Mouse (Mus musculus): ENCODE results near the gene Klrb1f. TPM values are rescaled to one million over a fixed set of nuclear protein-coding genes. Genes with fewer than 3 reads are reported as not detected.

Gene Klrb1f
- polyA plus RNA-seq, 2 experiments = 0.15 to 0.23 TPM

- no peaks in the 10 kb centered on the region for H3K9me3 ChIP-seq (ENCODE audit: control insufficient read depth, low read length)
- H3K36me3 ChIP-seq (replicated peaks; ENCODE audit: control insufficient read depth, insufficient read depth, low read depth) = no peaks in the 10 kb centered on the region
- H3K4me3 ChIP-seq (ENCODE audit: insufficient read depth in 1 of 2, low read depth in 2 of 2, low read length in 2 of 2) = no peak overlapping the region
- H3K27me3 ChIP-seq (ENCODE audit: control insufficient read depth, insufficient read depth, low read length) = no peaks in the 10 kb centered on the region
- ATAC-seq (ENCODE audit: insufficient read depth) = no peak
- no peak overlapping the region for H3K9ac ChIP-seq (replicated peaks)
- 69% methylated on average over 8 of the region's 8 CpGs for WGBS (ENCODE audit: insufficient replicate concordance)
- H3K4me1 ChIP-seq (replicated peaks; ENCODE audit: control insufficient read depth in 2 of 2, insufficient read depth in 2 of 2, low read length in 1 of 2) = no peaks in the 10 kb centered on the region
- no peak overlapping the region for H3K27ac ChIP-seq
- DNase-seq (ENCODE audit: low read depth in 3 of 3, low spot score in 3 of 3) = no peak
- H3K4me2 ChIP-seq (ENCODE audit: low read depth) = no peak overlapping the region
- no peak for TF ChIP-seq CTCF (IDR thresholded peaks at IDR 0.05; ENCODE audit: low read depth)
- no peak for TF ChIP-seq EP300 (IDR thresholded peaks at IDR 0.05; ENCODE audit: low read depth)
These were observed 18.1 kb upstream of the Klrb1f start for GRCm38 (mm10) chr6:129027451-129028248.

GRCm38 (mm10) chr6:129030175-129030824 lies 15.4 kb upstream of the Klrb1f start:
- no peak for TF ChIP-seq CTCF (IDR thresholded peaks at IDR 0.05; ENCODE audit: low read depth)
- TF ChIP-seq EP300 (IDR thresholded peaks at IDR 0.05; ENCODE audit: low read depth) = no peak
- Histone ChIP-seq H3K27ac (no peak overlapping the region), H3K4me1 (replicated peaks; ENCODE audit: control insufficient read depth in 2 of 2, insufficient read depth in 2 of 2, low read length in 1 of 2) (no peaks in the 10 kb centered on the region), H3K4me2 (ENCODE audit: low read depth) (no peak overlapping the region), H3K36me3 (replicated peaks; ENCODE audit: control insufficient read depth, insufficient read depth, low read depth) (no peaks in the 10 kb centered on the region), H3K4me3 (ENCODE audit: insufficient read depth in 1 of 2, low read depth in 2 of 2, low read length in 2 of 2) (no peak overlapping the region), H3K9me3 (ENCODE audit: control insufficient read depth, low read length) (no peaks in the 10 kb centered on the region), H3K27me3 (ENCODE audit: control insufficient read depth, insufficient read depth, low read length) (no peaks in the 10 kb centered on the region), H3K9ac (replicated peaks) (no peak overlapping the region)
- 45% methylated on average over 6 of the region's 6 CpGs for WGBS (ENCODE audit: insufficient replicate concordance)
- ATAC-seq (ENCODE audit: insufficient read depth) = no peak
- no peak for DNase-seq (ENCODE audit: low read depth in 3 of 3, low spot score in 3 of 3)

- H3K27me3 ChIP-seq (ENCODE audit: control insufficient read depth, insufficient read depth, low read length) = no peaks in the 10 kb centered on the region
- 61% methylated on average over 2 of the region's 2 CpGs for WGBS (ENCODE audit: insufficient replicate concordance)
- ATAC-seq (ENCODE audit: insufficient read depth) = no peak
These were observed 14.7 kb upstream of the Klrb1f start for GRCm38 (mm10) chr6:129030964-129031363.

GRCm38 (mm10) chr6:129033397-129033796 lies 12.3 kb upstream of the Klrb1f start:
- WGBS (ENCODE audit: insufficient replicate concordance) = 42% methylated on average over 2 of the region's 2 CpGs
- ATAC-seq (ENCODE audit: insufficient read depth) = no peak

More at GRCm38 (mm10) chr6:129030964-129031363, 14.7 kb upstream of the Klrb1f start:
- H3K9ac ChIP-seq (replicated peaks) = no peak overlapping the region
- H3K27ac ChIP-seq = no peak overlapping the region
- no peaks in the 10 kb centered on the region for H3K36me3 ChIP-seq (replicated peaks; ENCODE audit: control insufficient read depth, insufficient read depth, low read depth)
- H3K4me2 ChIP-seq (ENCODE audit: low read depth) = no peak overlapping the region
- no peak for TF ChIP-seq EP300 (IDR thresholded peaks at IDR 0.05; ENCODE audit: low read depth)
- no peaks in the 10 kb centered on the region for H3K4me1 ChIP-seq (replicated peaks; ENCODE audit: control insufficient read depth in 2 of 2, insufficient read depth in 2 of 2, low read length in 1 of 2)
- H3K4me3 ChIP-seq (ENCODE audit: insufficient read depth in 1 of 2, low read depth in 2 of 2, low read length in 2 of 2) = no peak overlapping the region
- no peak for DNase-seq (ENCODE audit: low read depth in 3 of 3, low spot score in 3 of 3)
- H3K9me3 ChIP-seq (ENCODE audit: control insufficient read depth, low read length) = no peaks in the 10 kb centered on the region

GRCm38 (mm10) chr6:129035017-129035416 lies 10.7 kb upstream of the Klrb1f start:
- no peaks in the 10 kb centered on the region for H3K36me3 ChIP-seq (replicated peaks; ENCODE audit: control insufficient read depth, insufficient read depth, low read depth)
- H3K27me3 ChIP-seq (ENCODE audit: control insufficient read depth, insufficient read depth, low read length) = no peaks in the 10 kb centered on the region
- no peaks in the 10 kb centered on the region for H3K9me3 ChIP-seq (ENCODE audit: control insufficient read depth, low read length)
- 31% methylated on average over 2 of the region's 2 CpGs for WGBS (ENCODE audit: insufficient replicate concordance)
- H3K4me3 ChIP-seq (ENCODE audit: insufficient read depth in 1 of 2, low read depth in 2 of 2, low read length in 2 of 2) = no peak overlapping the region
- H3K4me1 ChIP-seq (replicated peaks; ENCODE audit: control insufficient read depth in 2 of 2, insufficient read depth in 2 of 2, low read length in 1 of 2) = no peaks in the 10 kb centered on the region
- TF ChIP-seq EP300 (IDR thresholded peaks at IDR 0.05; ENCODE audit: low read depth) (no peak), CTCF (IDR thresholded peaks at IDR 0.05; ENCODE audit: low read depth) (no peak)
- H3K4me2 ChIP-seq (ENCODE audit: low read depth) = no peak overlapping the region
- no peak overlapping the region for H3K27ac ChIP-seq
- no peak overlapping the region for H3K9ac ChIP-seq (replicated peaks)
- ATAC-seq (ENCODE audit: insufficient read depth) (no peak), DNase-seq (ENCODE audit: low read depth in 3 of 3, low spot score in 3 of 3) (no peak)

More at GRCm38 (mm10) chr6:129033397-129033796, 12.3 kb upstream of the Klrb1f start:
- Histone ChIP-seq H3K27me3 (ENCODE audit: control insufficient read depth, insufficient read depth, low read length) (no peaks in the 10 kb centered on the region), H3K27ac (no peak overlapping the region), H3K4me3 (ENCODE audit: insufficient read depth in 1 of 2, low read depth in 2 of 2, low read length in 2 of 2) (no peak overlapping the region), H3K36me3 (replicated peaks; ENCODE audit: control insufficient read depth, insufficient read depth, low read depth) (no peaks in the 10 kb centered on the region), H3K9ac (replicated peaks) (no peak overlapping the region), H3K4me1 (replicated peaks; ENCODE audit: control insufficient read depth in 2 of 2, insufficient read depth in 2 of 2, low read length in 1 of 2) (no peaks in the 10 kb centered on the region), H3K4me2 (ENCODE audit: low read depth) (no peak overlapping the region), H3K9me3 (ENCODE audit: control insufficient read depth, low read length) (no peaks in the 10 kb centered on the region)
- TF ChIP-seq CTCF (IDR thresholded peaks at IDR 0.05; ENCODE audit: low read depth) (peak; percentile 47; the same call in 1 of the 2 replicates), EP300 (IDR thresholded peaks at IDR 0.05; ENCODE audit: low read depth) (no peak)
- DNase-seq (ENCODE audit: low read depth in 3 of 3, low spot score in 3 of 3) = no peak

Data from liver, embryonic 14.5 days (tissue).